Mouse (Mus musculus) C2C12 (cell line): Measurements from ENCODE around the gene Myo5c.

ENCODE experiments used
- CTCF ChIP-seq: IDR thresholded peaks from one replicate; pipeline ENCODE4 v1.5.1; 2011; ENCODE audit not compliant: control insufficient read depth, insufficient read depth, insufficient read length
- MAX ChIP-seq: IDR thresholded peaks from one replicate; pipeline ENCODE4 v1.6.1; 2011; ENCODE audit warnings: mild to moderate bottlenecking, control low read depth
- MYOD1 ChIP-seq: IDR thresholded peaks from one replicate; pipeline ENCODE4 v1.6.1; 2011; ENCODE audit warnings: low read depth; ENCODE audit not compliant: control insufficient read depth, insufficient read length
- MYOG ChIP-seq: IDR thresholded peaks from one replicate; pipeline ENCODE4 v1.6.1; 2011; ENCODE audit not compliant: control insufficient read depth, insufficient read length; ENCODE audit errors: extremely low read depth
- USF1 ChIP-seq: IDR thresholded peaks from one replicate; pipeline ENCODE4 v1.6.1; 2011; ENCODE audit warnings: low read depth, mild to moderate bottlenecking, control low read depth, moderate library complexity

DNA sequence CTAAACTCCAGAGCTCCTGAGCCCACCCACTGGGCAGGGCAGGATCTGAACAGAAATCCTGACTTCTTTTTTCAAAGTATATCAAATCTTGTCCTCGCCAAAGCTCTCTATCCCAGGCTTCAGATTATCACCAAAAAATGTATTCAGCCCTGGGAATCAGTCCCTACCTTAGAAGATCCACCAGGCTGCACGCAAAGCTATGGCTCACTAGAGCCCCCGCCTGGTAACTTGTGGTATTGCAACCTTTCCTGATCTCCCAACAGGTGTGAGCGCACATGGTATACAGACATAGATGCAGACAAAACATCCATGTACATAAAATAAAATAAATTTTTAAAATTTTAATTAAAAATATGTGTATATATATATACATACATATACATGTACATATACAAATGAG is 80.2 kb downstream of the Myo5c start:
- no peak for TF ChIP-seq MYOG
- peak; percentile 51 for TF ChIP-seq CTCF
- no peak for TF ChIP-seq MAX
- TF ChIP-seq USF1 = no peak
- TF ChIP-seq MYOD1 = no peak
